Mouse (Mus musculus): Measurements from ENCODE around the gene Luc7l3.

The Luc7l3 gene

DNA sequence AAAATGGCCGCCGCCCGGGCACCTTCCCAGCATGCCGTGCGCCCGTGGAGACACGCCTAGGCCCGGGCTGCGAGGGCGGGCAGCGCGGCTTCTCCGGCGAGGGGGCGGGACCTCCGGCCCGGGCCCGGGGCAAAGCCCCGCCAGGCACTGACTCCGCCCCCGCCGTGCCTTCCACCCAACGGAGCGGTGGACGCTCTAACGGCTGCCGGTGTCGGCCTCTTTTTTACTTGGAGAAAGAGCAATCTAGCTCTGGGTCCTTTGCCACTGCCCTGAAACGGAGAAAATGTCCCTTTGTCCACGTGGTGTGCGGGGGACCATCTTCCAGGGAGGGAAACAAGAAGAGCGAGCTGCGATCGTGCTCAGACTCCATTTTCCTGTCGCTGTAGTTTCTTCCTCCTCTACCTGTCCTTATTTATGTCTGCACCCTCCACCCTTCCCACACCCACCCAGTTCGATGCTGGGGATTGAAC is at the start of gene Luc7l3:
Gene Luc7l3, minus strand, starts transcription at position 58 of the 470 bp plus-strand sequence.
- peak; percentile 93 for DNase-seq

DNA sequence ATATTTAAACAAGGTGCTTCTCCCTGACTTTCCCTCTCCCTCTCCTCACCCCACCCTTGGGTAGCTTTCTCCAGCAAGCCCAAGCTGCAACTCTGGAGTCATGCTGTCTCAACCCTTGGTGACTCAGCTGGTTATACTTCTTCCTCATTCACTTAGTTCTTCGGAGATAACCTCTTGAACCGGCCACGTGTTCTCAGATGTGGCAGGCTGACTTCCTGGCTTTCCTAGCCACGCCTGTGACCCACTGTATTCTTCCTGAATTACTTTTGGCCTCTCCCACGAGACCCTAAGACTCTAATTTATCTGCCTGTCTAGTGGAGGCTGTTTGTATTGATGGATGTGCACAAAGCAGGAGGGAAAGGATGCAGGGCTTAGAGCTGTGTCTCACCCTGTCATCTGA is 49.0 kb upstream of the Luc7l3 start:
- no peak for DNase-seq

DNA sequence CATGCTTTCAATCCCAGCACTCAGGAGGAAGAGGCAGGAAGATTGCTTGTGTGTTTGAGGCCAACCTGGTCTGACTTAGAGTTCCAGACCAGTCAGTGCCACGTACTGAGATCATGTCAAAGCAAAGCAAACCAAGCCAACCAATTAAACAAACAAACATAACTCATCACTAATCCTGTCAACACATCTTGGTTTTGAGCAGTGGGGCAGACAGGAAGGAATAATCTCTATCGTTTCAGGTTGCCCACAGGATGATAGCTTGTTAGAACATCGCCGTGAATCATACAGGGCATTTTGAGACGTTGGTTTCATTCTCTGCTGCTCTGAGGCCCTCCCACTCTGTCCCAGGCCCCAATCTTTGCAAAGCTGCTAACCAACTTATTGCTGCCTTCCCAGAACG is 48.2 kb upstream of the Luc7l3 start:
- DNase-seq = no peak

DNA sequence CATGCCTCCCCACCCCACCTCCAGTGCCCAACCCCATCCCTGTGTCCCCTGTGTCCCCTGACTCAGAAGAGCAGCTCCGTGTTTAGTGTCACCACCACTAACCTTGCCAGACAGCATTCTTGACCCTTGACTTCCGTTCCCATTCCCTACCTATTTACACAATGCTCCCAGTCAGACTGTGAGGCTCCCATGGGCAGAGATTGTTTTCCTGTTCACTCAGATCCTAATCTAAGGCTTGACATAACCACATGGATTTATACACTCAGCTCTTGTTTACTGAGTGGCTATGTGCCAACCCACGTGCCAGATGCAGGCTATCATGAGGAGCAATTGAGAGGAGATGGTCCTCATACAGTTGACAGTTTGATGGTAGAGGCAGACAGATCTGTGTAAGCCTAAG is 43.6 kb upstream of the Luc7l3 start:
- no peak for DNase-seq

DNA sequence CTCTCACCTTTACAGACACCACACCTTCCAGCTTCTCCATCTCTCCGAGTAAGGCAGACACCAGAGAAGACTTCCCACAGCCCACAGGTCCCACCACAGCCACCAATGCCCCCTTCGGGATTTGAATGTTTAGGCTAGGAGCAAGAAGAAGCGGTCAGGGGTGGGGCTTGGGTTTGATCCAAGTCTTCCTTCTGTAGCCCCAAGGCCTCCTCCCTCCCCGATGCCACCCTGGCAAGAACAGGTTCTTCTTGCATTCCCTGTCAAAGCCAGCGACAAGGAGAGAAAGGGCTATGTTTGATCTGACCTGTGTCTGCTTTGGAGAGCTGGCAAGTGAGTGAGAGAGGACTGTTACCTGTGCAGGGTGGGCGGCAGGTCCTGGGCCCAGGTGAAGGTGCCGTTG is 41.9 kb upstream of the Luc7l3 start:
- DNase-seq = no peak

DNA sequence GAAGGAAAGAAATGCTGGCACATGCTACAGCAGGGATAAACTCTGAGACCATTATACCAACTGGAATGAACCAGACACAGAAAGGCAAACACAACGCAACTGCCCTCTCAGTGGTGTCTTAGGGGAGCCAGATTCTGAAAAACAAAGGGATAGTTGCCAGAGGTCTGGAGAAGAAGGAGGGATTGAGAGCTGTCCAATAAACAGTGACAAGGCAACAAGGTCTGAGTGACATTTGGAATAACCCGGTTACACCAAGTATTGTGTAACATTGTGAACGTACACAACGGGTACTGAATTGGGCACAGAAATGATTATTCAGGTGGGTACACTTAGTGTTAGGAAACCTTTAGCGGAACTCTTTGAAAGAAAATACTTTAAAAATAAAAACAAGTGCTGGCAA is 40.3 kb upstream of the Luc7l3 start:
- DNase-seq = no peak

DNA sequence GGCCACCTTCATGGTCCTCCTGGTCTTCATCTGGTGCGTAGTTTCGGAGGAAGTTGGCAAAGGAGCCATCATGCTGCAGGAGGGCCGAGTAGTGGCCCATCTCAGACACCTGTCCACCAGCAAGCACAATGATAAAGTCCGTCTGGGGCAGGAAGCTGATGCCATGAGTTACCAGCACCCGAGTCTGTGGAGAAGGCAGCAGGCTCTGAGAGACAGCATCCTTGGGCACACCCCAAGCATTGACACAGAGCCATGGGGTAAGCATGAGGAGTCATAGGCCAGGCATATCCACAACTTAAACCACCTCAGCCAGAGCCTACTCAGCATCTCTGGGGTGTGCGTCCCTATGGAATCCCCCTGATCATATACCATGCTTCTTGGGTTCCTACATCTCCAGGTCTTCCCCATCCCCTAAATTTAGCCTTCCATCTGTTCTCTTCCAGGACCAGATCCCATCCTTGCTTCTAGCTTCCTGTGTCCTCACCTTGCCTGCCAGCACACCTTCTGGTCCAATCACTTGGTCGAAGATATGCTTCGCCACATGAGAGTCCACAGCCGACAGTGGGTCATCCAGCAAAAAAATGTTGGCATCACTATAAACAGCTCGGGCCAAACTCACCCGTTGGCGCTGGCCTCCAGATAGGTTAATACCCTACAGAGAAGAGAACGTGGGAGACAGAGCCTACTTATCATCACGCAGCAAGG is 39.5 kb upstream of the Luc7l3 start:
- peak; percentile 65 for DNase-seq

DNA sequence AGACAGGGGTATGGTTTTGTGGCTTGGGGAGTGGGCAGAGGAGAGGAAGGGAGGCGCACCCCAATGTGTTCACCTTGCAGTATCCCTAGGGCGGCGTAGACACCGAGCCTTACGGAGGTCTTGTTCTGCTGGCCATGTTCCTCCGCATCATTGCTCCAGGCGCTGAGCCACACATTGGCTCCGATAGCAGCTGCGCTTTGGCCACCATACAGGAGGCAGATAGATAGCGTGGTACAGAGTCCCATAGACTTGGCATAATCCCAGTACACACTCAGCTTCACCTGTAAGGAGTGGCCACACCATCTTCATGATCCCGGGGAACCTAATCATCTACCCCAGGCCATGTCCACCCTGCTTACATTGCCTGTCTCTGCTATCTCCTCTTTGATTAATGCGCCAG is 37.4 kb upstream of the Luc7l3 start:
- no peak for DNase-seq

DNA sequence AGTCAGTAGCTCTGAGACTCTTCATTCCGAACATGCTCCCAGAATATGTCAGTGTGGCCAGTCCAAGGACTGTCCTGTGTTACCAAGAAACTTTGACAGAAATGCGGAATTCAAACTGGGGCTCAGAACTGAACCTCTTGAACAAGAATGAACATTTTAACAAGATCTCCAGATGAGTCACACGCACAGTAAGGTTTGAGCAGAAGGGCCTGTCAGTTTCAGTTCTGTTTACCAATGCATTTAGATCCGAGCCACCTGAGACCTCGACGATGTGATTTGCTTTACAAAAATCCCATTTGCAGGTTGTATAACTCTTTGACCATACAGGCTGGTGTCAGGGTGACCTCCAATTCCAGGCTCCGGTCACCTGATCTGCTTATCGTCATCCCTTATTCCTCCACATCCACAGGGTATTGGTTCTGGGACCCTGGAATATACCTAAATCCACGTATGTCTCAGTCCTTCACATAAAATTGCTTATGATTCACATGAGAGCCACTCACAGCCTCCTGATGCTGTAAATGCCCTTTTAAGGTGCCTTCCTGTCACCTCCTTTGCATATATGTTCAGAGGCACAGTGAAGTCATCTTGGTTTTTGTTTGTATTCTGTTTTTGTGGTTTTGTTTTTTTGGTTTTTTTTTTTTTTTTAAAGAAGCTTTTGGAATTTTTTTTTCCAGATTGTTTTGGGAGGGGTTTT is 33.9 kb upstream of the Luc7l3 start:
- no peak for DNase-seq

DNA sequence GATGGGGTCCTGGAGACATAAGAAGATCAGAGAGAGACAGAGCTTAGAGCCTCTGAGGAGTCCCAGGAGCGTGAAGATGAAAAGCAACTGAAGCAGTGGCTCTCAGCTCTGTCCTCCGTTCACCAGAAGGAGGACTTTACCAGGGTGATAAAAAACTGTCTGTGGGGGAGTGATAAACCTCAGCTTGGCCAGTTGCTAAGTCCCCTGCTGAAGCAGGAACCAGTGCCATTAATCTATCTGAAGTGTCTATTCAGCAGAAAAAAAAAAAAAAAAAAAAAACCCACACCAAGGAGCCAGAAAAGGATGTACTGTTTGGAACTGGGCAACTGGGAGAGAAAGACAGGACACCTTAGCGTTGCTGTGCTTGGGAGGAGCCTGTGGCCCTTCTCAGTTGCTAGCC is 29.3 kb upstream of the Luc7l3 start:
- DNase-seq = no peak

DNA sequence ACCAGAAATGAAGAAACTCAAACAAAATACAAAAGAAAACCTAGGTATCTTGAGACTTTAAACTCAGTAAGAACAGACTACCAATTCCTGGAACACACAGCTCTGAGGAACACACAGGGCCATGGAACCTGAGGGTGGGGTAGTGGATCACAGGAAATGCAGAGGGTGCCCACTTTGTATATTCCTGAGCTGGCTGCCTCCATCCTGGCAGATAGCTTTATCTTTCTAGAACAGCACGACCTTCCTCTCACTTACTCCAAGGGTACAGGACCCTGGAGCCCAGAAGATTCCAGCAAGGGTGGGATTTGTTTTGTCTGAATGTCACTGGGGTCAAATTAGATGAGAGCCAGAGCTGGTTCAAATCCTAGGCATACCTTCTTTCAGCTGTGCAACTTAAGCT is 28.5 kb upstream of the Luc7l3 start:
- no peak for DNase-seq

DNA sequence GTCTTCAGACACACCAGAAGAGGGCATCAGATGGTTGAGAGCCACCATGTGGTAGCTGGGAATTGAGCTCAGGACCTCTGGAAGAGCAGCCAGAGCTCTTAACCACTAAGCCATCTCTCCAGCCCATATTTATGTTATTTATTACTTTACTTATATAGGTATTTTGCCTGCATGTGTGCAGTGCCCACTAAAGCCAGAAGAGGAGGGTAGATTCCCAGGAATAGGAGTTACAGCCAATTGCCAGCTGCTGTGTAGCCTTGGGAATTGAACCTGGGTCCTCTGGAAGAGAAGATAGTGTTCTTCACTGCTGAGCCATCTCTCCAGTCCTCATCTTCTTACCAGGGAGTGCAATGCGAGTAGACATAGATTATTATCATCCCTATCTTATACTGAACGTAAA is 28.1 kb upstream of the Luc7l3 start:
- DNase-seq = no peak

DNA sequence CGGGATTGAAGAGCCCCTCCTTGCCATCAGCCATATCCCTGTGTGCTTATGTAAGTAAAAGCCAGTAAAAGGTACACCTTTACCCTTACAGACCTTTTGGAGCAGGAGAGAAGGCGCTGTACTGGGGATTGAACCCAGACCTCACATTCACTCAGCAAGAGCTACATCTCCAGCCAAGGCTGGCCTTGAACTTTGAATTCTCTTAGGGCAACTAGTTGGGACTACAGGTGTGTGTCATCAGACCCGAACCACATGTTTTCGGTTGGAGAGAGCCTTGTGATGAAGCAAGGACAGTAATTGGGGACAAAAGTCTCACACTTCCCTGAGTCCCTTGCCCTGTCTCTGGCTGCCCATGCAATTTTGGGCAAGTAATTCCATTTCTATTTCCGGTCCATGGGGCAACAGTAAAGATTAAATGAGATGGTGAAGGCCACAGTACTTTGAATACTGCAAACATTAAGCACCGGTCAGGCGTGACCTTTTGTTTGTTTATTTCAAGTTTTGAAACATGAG is 25.3 kb upstream of the Luc7l3 start:
- DNase-seq = no peak

DNA sequence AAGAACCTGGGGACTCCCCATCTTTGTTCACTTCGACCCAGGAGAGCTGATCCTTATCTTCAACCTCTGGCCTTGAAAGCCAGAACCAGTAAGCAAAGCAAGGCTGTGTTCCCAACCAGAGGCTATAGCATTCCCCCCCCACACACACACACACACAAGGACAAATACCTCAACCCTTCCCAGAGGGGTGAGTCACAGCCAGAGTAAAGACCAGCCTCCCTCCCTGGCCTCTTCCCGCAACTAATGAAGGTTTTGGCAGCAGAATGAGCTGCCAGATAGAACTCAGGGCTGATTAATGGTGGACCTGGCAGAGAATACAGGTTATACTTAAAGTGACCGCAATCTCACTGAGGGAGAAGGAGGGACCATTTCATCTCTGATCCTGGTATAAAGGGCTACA is 24.8 kb upstream of the Luc7l3 start:
- DNase-seq = no peak

DNA sequence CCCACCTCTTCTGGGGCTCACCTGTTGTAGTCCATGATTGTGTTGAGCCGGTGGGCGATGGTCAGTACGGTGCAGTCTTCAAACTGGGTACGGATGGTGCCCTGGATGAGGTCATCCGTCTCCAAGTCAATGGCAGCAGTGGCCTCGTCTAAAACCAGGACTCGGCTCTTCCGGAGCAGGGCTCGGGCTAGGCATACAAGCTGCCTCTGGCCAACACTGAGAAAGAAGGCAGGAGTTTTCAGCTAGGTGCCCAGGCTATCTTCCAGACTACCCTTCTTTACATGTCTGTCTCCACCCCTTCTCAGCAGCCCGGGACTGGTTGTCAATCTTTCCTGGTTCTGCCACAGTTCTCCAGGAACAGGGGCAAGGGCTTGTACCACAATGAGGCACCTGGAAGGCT is 24.1 kb upstream of the Luc7l3 start:
- no peak for DNase-seq

DNA sequence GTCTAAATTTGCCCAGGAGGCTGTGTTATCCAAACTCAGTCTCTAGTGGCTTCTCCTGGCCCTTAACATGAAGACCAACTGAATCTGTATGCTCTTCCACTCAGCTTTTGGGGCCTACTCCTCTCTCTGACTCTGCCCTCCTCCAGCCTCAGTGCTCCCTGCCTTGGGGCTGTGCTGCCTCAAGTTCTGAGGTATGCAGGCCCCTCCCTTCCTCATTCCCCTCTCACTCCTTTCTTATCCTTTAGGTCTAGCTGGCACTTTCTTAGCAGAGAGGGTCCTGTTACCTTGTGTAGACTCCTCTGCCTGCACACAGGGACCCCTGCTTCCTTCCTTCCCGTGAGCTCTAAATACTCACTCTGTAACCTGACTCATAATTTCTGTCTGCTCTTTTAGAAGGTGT is 22.7 kb upstream of the Luc7l3 start:
- no peak for DNase-seq

DNA sequence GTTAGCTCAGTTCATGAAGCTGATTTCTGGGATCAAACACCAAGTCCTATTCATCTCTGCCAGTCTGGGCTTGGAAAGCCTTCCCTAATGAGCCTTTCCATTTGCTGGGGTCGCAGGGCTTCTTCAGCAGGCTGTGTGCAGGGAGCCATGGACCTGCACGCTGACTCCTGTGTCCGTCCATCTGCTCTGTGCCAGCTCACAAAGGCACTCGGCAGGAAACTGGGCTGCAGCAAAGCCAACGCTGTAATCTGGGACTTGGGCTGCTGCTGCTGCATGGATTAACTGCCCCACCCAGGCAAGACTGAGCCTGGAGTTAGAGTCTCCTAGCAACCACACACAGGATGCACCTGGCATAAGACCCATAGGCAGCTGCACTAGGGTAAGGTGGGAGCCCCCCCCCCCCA is 22.2 kb upstream of the Luc7l3 start:
- no peak for DNase-seq

DNA sequence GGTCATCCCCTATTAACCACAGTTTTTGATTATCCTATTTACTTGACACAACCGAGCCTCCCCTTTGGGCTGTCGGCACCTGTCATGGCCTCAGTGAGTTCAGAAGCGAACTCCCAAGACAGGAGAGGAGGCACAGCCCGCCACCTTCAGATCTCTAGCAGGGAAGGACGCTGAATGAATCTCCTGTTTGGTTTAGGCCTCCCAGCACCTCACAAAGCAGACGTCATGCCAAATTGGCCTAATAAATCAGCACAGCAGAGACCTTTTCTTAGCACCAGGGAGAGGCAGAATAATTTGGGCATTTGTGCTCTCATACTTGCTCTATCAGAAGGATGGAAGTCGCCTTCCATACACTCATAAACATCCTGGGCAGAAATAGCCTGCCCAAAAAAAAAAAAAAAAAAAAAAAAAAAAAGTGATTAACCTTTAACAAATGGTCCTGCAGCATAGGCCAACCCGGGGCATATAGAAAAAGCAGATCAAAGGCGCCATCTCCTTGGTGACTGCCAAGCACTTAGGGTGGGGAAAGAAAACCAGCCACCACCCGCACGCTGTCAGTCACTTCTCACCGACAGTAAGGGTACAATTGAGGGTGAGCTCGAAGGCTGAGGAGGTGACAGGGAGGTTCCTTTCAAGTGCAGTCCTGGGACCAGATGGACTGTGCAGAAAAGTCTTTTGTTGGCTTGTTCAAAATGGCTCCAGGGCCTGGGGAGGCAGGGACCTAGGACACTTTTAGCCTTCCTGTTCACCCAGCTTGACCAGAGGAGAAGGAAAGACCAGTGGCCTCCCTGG is 20.5 kb upstream of the Luc7l3 start:
- no peak for DNase-seq

DNA sequence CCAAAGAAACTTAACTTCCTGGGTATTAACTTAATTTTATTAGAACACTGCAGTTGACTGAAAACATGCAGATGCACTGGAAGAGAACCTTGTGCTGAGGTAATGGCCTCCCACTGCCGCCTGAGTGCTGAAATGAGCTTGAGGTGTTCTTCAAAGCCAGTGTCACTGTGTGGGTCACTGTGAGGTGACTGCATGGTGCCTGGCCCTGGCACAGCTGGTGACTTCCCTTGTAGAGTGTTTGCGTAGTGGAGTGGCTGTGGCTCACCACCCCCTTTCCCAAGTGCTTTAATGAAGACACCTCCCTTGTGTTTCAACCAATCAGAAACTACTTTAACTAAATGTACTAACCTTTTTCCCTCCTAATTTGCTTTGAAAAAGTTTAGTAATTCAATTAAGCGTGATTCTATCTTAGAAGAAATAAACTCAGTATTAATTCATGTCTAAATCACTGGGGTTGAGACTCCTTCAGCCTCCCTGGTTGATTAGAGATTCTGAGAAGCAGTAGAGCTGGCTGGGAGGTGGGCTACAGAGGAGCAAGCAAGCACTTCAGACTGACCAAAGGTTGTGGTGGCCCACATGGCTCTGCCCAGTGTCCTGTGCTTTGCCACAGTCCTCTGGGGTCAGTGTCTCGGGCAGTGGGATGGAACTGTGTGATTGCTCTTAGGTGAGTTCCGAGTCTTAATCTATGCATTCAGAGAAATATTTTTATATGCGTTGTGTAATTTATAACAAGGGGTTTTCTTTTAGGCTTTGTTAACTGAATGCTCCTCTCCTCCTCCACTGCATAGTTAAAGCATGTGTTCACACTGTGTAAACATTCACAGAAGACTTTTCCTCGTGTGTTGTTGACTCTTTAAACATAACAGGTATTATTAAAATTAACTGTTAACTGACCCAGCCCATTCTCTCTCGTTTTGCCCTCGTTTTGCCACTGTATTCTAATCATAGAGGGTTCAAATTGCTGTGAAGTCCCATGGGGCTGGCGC is 19.5 kb upstream of the Luc7l3 start:
- no peak for DNase-seq

DNA sequence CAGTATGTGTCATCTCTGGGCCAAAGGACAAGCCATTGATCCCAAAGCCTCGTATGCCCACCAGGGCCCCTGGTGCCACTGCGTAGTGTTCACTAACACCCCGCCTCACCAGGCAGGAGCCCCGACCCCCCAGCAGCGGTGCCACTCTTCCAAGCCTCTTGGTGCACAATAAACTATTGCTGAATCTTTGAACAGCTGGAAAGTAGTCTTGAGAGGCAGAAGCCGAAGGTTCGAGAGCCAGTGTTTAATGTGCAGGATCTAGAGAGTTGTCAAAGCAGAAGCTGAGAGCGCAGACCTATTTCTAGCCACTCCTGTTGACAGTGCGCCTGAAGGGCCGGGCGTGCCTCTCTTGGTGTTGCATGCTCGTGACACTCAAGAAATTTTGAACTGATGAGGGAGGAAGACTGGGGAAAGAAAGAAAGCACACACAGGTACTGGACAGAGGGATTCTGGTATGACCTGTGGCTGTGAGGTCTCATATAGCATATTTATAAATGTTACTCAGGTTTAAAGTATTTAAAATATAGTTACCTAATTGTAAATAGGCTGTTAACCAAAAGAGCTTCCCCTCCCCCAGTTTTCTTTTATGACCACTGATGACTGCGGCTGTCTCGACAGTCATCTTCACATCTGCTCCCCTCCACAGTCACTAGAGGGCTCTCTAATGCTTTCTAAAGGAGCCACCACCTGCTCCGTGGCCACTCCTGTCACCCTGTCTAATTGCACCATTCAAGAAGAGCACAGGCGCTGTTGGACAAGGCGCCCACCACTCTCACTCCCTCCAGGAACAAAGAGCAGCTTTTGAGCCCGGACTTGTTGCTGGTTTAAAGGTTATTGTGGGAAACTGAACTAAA is 18.2 kb upstream of the Luc7l3 start:
- DNase-seq = peak; percentile 56

DNA sequence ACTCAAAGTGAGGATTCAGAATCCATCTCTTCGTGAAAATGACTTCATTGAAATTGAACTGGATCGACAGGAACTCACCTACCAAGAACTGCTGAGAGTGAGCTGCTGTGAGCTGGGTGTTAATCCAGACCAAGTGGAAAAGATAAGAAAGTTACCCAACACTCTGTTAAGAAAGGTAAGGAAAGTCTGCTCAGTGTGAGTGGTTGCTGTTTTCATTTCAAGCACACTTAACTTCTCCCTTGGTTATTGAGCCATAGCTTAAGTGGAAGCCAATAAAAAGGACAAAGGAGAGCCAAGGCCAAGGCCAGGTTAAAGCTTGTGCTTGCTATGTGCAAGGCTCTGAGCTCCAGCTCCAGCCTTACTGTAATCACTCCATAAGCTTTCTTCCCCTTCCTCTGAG is 16.6 kb upstream of the Luc7l3 start:
- DNase-seq = no peak

Measured in cerebellum, adult 11 months (tissue).